Mouse (Mus musculus): Measurements from ENCODE around the gene Atp6v1g2.

The Atp6v1g2 gene

DNA sequence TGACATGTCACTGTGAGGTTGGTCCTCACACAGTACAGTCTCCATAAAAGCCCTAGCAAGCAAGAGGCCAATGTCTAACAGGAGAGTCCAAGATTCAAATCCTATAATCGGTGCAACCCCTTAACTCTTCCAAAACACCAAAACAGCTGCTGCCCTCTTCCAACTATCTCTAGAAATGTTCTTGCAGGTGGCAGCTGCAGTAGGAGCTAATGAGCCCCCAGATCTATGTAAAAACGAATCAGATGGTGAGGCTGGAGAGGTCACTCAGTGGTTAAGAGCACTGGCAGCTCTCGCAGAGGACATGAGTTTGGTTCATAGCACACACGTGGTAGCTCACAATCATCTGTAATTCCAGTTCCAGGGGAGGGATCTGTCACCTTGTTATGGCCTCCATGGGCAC lies 22.2 kb downstream of the Atp6v1g2 start:
- DNase-seq = no peak

DNA sequence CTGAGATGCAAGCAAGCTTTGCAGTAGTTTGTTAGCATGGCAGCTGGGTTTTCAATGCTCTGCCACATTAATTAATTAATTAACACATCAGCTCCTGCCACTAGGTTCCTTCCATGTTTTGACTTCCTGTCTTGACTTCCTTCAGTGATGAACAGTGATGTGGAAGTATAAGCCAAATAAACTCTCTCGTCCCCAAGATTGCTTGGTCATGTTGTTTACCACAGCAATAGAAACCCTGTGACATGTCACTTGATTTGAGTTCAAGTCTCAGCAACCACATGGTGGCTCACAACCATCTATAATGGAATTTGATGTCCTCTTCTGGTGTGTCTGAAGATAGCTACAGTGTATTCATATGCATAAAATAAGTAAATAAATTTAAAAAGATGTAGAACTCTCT lies 23.9 kb downstream of the Atp6v1g2 start:
- DNase-seq = no peak

DNA sequence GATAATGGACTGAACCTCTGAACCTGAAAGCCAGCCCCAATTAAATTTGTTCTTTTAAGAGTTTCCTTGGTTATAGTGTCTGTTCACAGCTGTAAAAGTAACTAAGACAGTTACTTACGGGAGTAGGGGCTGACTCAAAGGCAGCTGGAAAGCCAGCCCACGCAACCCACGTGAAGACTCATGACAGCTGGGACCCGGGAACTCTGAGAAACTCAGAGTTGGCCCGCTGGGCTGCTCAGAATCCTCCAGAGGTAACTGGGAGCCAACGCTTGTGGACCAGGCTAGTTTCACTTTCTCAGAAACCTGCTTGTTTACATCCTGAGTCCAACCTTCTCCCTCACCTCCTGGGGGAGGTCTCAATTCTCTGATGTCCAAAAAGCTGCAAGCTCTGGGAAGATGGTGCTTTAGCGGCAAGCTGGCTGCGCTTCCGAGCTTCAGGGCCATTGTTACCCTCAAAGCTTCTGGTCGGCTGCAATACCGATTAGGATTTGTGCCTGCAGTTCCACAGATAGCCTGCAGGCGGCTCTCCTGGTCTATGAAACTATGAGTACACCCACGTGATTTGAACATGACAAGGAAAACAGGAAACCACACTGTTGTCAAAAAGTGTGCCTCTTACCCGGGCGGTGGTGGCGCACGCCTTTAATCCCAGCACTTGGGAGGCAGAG lies 24.5 kb downstream of the Atp6v1g2 start:
- peak; percentile 95 to 99 for DNase-seq

DNA sequence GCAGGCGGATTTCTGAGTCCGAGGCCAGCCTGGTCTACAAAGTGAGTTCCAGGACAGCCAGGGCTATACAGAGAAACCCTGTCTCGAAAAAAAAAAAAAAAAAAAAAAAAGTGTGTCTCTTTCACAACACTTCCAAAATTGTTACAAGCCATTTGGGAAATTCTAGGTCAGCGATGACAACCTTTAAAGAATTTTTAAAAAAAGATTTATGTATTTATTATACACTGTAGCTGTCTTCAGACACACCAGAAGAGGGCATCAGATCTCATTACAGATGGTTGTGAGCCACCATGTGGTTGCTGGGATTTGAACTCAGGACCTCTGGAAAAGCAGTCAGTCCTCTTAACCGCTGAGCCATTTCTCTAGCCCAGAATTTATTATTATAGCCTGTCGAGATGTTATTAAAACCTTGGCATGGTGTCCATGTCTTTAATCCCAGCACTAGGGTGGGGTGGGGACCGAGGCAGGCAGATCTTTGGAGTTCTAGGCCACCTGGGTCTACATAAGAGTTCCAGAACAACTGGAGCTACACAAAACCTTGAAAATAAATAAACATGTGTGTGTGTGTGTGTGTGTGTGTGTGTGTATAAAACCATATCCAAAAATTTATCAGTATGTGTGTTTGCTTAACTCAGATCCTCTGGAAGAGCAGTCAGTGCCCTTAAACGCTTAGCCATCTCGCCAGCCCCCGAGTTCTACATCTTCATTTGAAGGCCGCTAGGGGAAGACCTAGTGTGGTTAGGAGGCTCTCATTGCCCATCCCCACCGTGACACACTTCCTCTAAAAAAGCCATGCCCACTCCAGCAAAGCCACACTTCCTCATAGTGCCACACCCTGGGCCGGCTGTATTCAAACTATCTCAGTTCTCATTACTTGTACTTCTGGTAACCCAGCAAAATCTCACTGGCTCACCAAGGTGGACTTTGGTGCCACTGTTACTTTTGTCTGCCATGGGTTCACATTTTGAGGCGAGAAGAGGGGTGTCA lies 25.3 kb downstream of the Atp6v1g2 start:
- DNase-seq = peak; percentile 60 to 70

DNA sequence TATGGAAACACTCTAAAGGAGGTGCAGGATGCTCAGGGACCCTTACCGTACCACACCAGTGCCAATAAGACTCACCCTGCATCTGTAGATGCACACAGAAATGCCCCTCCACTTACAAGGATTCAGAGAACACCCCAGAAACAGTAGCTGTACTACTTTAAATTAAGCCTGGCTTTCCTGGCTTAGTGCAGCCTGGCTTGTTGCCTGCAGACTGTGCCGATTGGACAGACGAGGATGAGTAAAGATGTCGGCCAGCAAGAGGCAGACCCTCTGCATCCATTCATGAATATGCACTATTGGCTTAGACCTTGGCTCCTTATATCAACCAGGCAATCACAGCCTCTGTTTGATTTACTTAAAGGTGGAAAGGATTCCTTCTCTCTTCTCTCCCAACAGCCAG lies 26.2 kb downstream of the Atp6v1g2 start:
- DNase-seq = no peak

DNA sequence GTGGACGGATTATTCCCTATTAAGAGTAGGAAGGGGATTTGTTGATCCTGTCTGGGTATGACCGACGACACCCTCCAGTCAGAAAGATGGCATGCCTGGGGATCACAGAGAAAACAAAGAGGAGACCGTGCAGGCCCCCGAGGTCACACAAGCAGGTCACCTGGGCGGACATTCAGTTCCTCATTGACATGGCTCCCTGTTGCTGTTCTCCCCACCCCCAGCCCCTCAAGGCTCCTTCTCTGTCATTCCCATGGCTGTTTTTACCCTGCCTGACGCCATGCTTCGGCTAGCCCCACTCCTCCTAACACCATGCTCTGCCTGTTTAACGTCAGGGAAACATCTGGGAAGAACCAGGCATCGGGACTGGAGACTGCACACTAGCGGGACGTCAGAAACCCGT lies 28.2 kb downstream of the Atp6v1g2 start:
- DNase-seq = no peak

DNA sequence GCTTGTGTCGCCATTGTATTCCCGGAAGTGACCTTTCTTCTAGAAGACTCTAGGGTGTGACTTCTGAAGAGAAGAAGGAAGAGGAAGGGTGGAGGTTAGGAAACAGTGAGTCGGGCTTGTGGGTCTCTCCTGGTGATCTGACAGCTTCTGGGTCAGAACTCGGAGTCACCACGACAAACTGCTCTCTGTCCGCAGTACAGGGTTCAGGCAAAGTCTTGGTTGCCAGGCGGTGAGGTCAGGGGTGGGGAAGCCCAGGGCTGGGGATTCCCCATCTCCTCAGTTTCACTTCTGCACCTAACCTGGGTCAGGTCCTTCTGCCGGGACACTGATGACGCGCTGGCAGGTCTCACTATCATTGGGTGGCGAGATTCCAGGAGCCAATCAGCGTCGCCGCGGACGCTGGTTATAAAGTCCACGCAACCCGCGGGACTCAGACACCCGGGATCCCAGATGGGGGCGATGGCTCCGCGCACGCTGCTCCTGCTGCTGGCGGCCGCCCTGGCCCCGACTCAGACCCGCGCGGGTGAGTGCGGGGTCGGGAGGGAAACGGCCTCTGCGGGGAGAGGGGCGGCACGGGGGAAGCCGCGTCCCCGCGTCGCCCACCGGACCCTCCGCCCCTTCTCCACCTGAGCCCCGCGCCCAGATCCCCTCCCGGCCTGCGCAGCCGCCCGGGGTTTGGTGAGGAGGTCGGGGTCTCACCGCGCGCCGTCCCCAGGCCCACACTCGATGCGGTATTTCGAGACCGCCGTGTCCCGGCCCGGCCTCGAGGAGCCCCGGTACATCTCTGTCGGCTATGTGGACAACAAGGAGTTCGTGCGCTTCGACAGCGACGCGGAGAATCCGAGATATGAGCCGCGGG lies 29.4 kb downstream of the Atp6v1g2 start, which contains the start of gene H2-D1:
Gene H2-D1 (plus strand): TSS at position 67 of the 859 bp plus-strand sequence.
- DNase-seq = peak; percentile 96 to 98

DNA sequence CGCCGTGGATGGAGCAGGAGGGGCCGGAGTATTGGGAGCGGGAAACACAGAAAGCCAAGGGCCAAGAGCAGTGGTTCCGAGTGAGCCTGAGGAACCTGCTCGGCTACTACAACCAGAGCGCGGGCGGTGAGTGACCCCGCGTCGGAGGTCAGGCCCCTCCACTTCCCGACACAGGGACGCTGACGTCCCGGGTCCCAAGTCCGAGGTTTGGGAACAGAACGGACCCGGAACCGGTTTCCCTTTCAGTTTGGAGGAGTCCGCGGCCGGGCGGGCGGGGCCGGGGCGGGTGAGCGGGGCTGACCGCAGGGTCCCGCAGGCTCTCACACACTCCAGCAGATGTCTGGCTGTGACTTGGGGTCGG lies 30.0 kb downstream of the Atp6v1g2 start:
- no peak for DNase-seq

DNA sequence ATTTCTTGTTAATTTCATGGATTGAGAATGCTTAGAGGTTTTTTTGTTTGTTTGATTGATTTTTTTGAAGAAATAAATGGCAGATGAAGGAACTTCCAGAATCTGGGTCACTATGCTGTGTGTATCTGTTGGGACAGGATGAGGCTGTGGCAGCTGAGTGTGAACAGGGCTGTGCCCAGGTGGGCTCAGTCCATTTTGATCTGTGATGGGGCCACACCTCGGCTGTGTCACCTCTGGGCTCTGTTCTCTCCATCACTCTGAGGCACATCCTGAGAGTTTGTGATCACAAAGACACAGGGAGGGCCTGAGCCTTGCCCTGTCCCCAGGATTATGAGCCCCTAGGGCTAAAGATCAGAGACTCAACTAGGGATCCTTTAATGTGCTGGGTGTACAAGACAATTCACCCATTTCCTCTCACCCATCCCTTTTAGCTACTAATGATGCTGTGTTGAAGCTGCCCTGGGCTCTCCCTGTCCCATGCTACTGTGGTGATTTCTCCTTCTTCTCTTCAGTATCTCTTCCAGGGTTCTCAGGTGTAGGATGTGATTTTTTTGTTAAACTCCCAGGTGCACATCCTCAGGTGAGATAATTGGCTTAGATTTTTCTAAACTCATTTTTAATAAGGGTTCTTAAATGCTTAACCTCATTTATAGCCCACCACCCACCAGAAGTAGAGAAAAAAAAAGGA lies 34.1 kb downstream of the Atp6v1g2 start:
- DNase-seq = no peak

DNA sequence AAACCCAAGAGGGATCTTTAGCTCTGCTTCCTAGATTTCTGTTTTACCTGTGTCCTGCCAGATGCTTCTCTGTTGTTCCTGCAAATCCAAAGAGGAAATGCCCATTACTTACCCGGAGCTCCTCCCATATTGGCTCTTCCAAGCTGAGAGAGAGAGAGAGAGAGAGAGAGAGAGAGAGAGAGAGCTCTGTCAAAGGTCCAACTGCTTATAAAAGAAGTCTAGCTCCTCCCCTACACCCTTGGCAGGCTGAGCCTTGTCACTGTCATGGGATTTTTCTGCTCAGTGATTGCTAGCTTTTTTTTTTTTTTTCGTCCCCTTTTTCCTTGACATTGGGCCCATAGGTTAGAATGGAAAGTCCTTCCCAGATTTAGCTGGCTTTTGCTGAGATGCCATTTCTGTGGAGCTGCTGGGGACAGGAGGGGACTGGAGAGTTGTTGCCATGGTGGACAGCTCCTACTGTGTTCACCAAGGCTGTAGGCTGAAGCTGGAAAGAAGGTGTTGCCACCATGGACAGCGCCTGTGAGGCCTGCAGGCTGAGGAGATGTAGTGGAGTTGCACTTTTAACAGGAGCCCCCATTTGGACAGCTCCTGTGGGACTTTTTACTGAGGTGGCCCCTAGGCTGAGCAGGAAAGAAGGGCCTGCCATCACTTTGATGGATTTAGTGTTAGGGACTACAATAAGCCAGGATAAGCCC lies 36.3 kb downstream of the Atp6v1g2 start:
- DNase-seq = no peak

DNA sequence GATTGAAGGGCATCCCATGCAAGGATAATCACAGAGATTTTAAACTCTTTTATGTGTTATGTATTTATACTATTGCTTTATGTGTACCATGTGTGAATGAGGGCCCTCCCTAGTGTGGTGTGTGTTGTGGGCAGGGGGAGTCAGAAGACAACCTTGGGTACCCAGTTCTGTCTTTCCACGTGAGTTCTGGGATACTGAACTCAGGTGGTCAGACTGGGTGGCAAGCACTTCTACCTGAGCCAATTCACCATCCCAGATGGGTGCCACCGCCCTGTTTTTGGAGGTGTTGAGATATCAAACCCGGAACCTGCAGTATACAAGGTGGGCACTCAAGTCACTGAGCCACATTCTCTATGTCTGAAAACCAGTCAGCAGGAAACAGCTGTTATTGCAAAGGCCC lies 38.8 kb downstream of the Atp6v1g2 start:
- DNase-seq = no peak

DNA sequence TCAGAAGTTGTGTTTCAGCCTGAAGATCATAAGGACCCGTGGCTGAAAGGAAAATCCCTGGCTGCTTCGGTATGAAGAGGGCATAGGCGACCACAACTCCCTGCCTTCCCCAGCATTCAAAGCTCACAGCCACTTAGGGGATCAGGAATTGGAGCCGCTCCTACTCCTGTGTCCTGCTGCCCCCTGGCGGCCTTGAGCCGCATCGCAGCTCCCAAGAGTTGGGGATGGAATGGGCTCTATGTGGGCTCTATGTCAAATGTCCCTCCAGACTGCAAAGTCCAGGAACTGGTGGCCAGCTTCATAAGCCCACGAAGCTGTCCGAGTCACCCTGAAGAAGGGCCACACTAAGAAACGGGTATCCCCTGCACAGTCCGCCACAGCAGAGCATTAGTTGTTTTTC lies 41.3 kb downstream of the Atp6v1g2 start:
- DNase-seq = peak; percentile 76 to 91

DNA sequence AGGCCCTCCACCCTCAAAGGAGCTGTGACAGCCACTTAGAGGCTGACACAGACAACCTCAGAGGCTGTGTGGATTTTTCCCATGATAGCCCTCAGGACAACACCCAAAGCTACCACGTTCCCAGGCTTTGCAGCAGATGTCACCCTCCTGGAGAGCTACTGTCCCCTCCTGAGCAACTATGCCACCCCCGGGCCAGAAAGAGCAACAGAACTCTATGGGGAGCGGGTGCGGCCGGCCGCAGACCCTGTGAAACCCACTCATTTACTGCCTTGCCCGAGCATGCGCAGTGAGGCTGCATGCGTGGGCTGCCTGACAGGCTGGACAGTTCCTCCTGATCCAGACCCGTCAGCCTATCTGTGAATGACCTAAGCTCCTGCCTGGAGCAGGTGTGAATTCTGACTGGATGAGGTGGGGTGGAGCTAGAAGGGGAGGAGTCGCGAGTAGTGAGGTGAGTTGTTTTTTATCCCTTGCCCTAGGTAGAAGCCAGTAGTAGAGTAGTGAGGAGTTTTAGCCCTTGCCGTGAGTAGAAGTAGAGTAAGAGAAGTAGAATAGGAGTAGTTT lies 42.9 kb downstream of the Atp6v1g2 start:
- no peak for DNase-seq

DNA sequence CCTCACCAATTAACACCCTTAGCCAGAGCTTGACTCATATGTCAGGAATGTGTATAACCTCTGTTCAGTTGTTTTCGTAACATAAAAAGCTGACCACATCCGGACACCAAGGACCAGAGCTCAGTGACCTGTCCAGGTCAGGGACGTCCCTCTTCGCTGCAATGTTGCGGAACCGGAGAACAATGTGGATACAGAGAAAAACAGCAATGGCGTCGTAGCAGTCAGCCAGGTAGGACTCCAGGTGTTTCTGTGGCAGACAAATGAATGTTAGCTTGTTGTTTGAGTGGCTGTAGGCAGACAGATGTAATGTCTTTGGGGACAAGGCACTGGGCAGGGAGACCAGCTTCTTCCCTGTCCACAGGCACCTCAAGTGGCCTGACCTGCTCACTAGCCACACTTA lies 44.6 kb downstream of the Atp6v1g2 start:
- DNase-seq = no peak

DNA sequence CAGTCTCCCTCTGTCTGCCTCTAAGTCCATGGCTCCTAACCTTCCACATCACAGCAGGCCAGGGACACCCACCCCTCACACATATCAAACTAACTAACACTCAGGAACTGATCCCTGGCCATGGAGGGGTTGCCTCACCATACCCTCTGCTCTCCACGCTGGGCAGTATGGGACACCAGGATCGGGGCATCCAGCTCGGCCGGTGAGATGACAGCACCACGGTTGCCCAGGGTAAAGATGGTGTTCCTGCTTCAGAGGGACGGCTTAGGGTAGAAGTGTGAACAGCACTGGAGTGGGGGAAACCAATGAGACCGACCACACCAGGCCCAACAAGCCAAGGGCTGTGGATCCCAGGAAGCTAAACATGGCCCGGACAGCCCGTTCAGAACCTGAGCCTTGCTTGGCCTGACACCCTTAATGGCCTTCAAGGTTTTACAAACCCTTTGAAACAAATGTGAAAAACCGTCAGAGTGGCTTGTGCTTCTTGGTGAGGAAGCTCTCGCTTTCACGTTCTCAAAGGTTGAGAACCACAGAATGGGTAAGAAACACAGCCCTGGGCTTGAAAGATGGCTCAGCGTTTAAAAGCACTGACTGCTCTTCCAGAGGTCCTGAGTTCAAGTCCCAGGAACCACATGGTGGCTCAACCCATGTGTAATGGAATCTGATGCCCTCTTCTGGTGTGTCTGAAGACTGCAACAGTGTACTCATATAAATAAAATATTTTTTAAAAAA lies 45.7 kb downstream of the Atp6v1g2 start:
- no peak for DNase-seq

DNA sequence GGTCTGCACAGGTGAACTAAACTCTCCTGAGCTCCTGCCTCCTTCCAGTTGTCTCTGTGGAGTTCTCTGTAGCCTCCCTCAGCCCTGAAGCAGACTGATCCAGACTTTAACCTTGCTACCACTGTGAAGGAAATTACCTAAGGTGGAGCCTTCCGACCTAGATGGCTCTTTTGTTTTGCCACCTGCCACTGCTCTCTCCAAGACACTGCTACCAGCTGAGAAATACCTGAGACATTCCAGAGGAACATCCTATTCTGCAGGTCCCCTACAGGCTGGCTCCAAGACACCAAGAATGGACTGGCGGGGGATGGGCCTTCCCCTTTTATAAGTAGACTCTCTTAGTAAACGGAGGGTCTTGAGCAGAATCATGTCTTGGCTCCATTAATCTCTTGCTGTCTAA lies 46.8 kb downstream of the Atp6v1g2 start:
- DNase-seq = no peak

DNA sequence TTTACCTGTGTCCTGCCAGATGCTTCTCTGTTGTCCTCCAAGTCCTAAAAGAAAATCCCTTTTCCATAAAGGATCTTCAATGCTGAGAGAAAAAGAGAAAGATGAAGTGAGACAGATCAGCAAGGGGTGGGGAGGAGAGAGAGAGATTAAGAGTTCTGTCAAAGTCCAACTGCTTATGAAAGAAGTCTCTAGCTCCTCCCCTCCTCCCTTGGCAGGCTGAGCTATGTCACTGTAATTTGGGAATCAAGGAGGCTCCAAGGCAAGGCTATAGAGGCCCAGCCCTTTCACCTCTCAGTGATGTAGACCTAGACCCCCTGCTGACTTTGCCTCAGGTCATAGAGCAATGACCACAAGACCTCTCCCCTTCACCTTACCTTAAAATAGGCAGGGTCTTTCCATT lies 52.0 kb downstream of the Atp6v1g2 start:
- DNase-seq = peak; percentile 36 to 49
